Mouse (Mus musculus) embryonic facial prominence, embryonic 12.5 days (tissue): ENCODE data around the gene Ckap2l. TPM values are rescaled to one million over a fixed set of nuclear protein-coding genes. Genes with fewer than 3 reads are reported as not detected.

Experiments used
- ATAC-seq: fragments of 200-750 bp; cut with Nextera tagmentation; 2 replicates; pipeline ENCODE4 v1.8.0; 2017; ENCODE audit not compliant: insufficient number of reproducible peaks, insufficient read depth, low FRiP score, low TSS enrichment
- H3K27ac ChIP-seq: fragments of 300-500 bp; sonication (generic); 2 replicates; pipeline ENCODE4 v1.5.1; 2016; ENCODE audit warnings: mild to moderate bottlenecking
- H3K27me3 ChIP-seq: fragments of 300-500 bp; sonication (generic); 2 replicates; pipeline ENCODE4 v1.6.1; 2016; ENCODE audit warnings: mild to moderate bottlenecking, moderate library complexity
- H3K36me3 ChIP-seq: fragments of 300-500 bp; sonication (generic); 2 replicates; pipeline ENCODE4 v1.6.1; 2016; ENCODE audit warnings: mild to moderate bottlenecking
- H3K4me1 ChIP-seq: fragments of 300-500 bp; sonication (generic); 2 replicates; pipeline ENCODE4 v1.6.1; 2016
- H3K4me2 ChIP-seq: fragments of 300-500 bp; sonication (generic); replicated peaks from 2 replicates; pipeline ENCODE4 v1.6.1; 2016; ENCODE audit warnings: mild to moderate bottlenecking, moderate library complexity
- H3K4me3 ChIP-seq: fragments of 300-500 bp; sonication (generic); 2 replicates; pipeline ENCODE4 v1.5.1; 2016; ENCODE audit warnings: mild to moderate bottlenecking
- H3K9ac ChIP-seq: fragments of 300-500 bp; sonication (generic); 2 replicates; pipeline ENCODE4 v1.6.1; 2016; ENCODE audit warnings: mild to moderate bottlenecking, moderate library complexity
- H3K9me3 ChIP-seq: fragments of 300-500 bp; sonication (generic); 2 replicates; pipeline ENCODE4 v1.6.1; 2016; ENCODE audit warnings: mild to moderate bottlenecking, moderate library complexity
- WGBS: fragments of 180-500 bp; shearing (Covaris S2); methylation state at CpG from one replicate; pipeline ENCODE4 v1.1.7; 2016; 5-methylcytosine and 5-hydroxymethylcytosine counted together
- polyA plus RNA-seq: library from polyadenylated mRNA; unstranded; fragments of >200 nt; fragmentation: Nextera tagmentation; extraction: Ambion mirVana; gene quantifications from 2 replicates; pipeline ENCODE4 v1.2.1, GENCODE M21; 2016

Gene Ckap2l
- polyA plus RNA-seq, 1 experiment from 2014 or later: 47.9 TPM

DNA sequence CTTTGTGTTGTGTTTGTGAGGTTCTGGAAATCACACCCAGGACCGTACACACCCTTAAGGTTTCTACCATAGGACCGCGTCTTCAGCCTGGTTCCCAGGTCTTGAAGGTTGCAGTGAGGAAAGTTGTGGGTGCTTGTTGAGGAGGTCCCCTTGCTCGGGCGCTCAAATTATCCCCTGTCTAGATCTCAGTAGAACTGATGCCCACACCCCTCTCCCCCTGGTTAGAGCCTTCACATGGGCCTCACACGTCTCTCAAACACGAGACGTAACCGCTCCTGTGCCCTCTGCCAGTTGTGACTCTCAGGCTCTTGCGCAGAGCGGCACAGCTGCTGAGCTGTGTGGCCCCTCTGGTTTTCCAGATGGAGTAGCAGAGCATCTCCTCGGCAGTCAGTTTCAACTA lies 50.1 kb downstream of the Ckap2l start:
- Histone ChIP-seq H3K36me3 (no peaks in the 10 kb centered on the region), H3K4me3 (no peak overlapping the region), H3K9me3 (no peaks in the 10 kb centered on the region), H3K27ac (no peak overlapping the region), H3K27me3 (no peaks in the 10 kb centered on the region), H3K4me2 (no peak overlapping the region), H3K9ac (no peak overlapping the region), H3K4me1 (no peaks in the 10 kb centered on the region)
- ATAC-seq: no peak
- WGBS: 91% methylated on average over 12 of the region's 12 CpGs

DNA sequence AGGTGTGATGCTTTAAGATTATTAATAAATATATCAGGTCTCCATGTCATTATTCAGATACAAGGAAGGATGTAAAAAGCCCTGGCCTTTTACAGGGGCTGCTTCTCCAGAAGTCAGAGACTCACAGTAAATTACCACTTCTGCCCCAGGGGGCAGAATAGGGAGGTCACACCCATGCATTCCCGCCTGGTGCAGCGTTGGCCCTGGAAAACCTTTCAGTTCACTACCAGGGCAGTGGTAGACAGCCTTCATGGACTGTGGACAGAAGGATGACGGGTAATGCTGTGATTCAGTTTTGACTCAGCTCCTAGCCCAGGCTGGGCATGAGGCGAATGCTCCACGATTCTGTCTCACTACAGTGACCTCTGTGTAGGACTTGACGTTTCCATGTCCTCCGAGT lies 50.6 kb downstream of the Ckap2l start:
- no peak overlapping the region for H3K9ac ChIP-seq
- H3K4me3 ChIP-seq: no peak overlapping the region
- no peaks in the 10 kb centered on the region for H3K27me3 ChIP-seq
- H3K4me2 ChIP-seq: no peak overlapping the region
- no peak for ATAC-seq
- H3K27ac ChIP-seq: no peak overlapping the region
- WGBS: 82% methylated on average over 7 of the region's 7 CpGs
- no peaks in the 10 kb centered on the region for H3K9me3 ChIP-seq
- no peaks in the 10 kb centered on the region for H3K36me3 ChIP-seq
- H3K4me1 ChIP-seq: 0 out of 2 replicates have a peak, but pooled peaks cover under 1% of the 10 kb centered on the region

- WGBS: 50% methylated on average over 5 of the region's 5 CpGs
- no peak overlapping the region for H3K4me2 ChIP-seq
- no peak for ATAC-seq
- no peak overlapping the region for H3K9ac ChIP-seq
- H3K9me3 ChIP-seq: no peaks in the 10 kb centered on the region
- 0 out of 2 replicates have a peak, but pooled peaks cover 6% of the 10 kb centered on the region for H3K4me1 ChIP-seq
- no peaks in the 10 kb centered on the region for H3K27me3 ChIP-seq
- H3K36me3 ChIP-seq: no peaks in the 10 kb centered on the region
- no peak overlapping the region for H3K27ac ChIP-seq
- H3K4me3 ChIP-seq: no peak overlapping the region
These were observed 51.4 kb downstream of the Ckap2l start for GRCm38 (mm10) chr2:129245618-129246017.

- H3K4me1 ChIP-seq: 0 out of 2 replicates have a peak, but pooled peaks cover 6% of the 10 kb centered on the region
- no peak for ATAC-seq
- no peak overlapping the region for H3K4me2 ChIP-seq
- H3K27me3 ChIP-seq: no peaks in the 10 kb centered on the region
- no peaks in the 10 kb centered on the region for H3K36me3 ChIP-seq
- H3K4me3 ChIP-seq: no peak overlapping the region
- WGBS: 77% methylated on average over 20 of the region's 20 CpGs
- H3K9me3 ChIP-seq: no peaks in the 10 kb centered on the region
- H3K9ac ChIP-seq: no peak overlapping the region
- H3K27ac ChIP-seq: no peak overlapping the region
These were observed 52.4 kb downstream of the Ckap2l start for GRCm38 (mm10) chr2:129244446-129245120.

DNA sequence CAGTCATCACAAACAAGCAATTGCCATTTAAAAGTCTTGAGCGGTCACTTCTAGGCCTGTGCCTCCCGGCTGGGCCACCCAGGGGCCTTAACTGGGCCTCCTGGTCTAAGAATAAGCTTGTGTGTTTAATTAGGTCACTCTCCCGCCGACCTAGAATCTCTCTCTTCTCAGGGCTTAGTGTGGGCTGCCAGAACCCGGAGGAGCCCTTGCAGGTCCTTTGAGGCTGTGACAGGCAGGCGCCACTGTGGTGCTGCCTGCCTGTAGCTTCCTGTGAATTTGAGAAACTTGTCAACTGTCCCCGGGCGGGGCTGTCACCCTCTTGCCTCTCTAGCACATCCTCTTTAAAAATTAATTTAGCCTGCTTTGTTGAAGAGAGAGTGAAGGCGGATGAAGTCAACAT lies 53.2 kb downstream of the Ckap2l start:
- WGBS: 41% methylated on average over 9 of the region's 9 CpGs
- no peaks in the 10 kb centered on the region for H3K27me3 ChIP-seq
- H3K4me3 ChIP-seq: no peak overlapping the region
- ATAC-seq: no peak
- no peak overlapping the region for H3K9ac ChIP-seq
- H3K27ac ChIP-seq: no peak overlapping the region
- H3K36me3 ChIP-seq: no peaks in the 10 kb centered on the region
- H3K4me2 ChIP-seq: no peak overlapping the region
- H3K4me1 ChIP-seq: 0 out of 2 replicates have a peak, but pooled peaks cover 6% of the 10 kb centered on the region
- no peaks in the 10 kb centered on the region for H3K9me3 ChIP-seq

DNA sequence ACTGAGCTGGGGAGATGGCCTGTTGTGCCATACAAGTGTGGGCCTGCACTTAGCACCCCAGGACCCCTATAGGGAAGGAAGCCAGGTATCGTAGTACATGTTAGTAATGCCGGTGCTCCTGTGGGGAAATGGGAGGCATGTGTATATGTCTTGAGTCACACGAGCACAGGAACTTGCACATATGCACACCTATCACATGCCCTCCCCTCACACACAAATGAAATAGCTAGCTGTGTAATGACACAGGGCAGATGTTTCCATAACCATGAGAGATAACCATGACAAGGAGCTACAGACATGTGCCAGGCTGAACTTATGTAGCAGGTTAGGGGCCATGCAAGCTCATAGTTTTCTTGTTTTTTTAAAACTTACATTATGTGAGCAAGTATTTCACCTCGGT lies 54.0 kb downstream of the Ckap2l start:
- ATAC-seq: no peak
- Histone ChIP-seq H3K36me3 (no peaks in the 10 kb centered on the region), H3K27me3 (no peaks in the 10 kb centered on the region), H3K4me3 (no peak overlapping the region), H3K4me1 (0 out of 2 replicates have a peak, but pooled peaks cover 6% of the 10 kb centered on the region), H3K27ac (no peak overlapping the region), H3K4me2 (no peak overlapping the region), H3K9ac (no peak overlapping the region), H3K9me3 (no peaks in the 10 kb centered on the region)
- WGBS: 86% methylated on average over 4 of the region's 4 CpGs

DNA sequence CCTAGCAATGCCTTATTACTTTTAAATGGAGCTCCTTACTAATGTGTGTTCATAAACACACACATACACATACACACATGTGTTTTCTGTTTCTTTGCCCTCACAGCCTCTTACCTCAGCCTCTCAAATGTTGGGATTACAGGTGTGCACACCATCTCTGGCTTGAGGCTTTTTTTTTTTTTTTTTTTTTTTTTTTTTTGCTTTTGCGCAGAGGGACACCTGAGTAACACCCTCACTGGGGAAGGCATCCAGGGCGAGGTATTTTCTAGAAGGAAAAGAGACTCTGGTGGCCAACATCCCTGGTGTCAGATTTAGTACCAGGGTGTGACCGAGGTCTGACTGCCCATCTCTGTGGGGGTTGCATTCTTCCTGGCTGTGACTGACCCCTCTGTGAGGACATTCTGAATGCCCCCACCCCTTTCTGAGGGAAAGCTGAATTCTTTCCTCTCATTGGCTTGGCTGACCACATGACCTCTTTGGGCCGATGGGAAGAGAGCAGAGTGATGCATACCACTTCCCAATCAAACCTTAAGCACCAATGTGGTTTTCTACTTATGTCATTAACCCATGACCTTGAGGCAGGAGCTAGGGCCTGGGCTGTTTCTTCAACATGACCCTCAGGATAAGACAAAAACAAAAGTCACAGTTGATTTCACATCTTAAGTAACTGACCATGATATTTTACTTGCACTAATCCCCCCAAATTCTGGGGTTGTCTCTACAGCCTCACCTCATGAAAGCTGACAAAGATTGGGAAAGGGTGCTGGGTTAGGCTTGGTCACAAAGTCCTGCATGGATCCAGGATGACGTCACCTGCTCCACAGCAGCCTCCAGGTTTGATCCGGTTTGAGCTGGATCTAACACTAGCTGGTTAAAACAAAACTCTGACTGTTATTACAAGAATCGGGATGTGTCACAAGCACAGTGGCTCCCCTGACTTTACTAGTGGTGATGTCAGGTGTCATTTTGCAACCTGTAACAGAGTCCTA lies 54.9 kb downstream of the Ckap2l start:
- H3K27me3 ChIP-seq: no peaks in the 10 kb centered on the region
- H3K27ac ChIP-seq: no peak overlapping the region
- 55% methylated on average over 7 of the region's 7 CpGs for WGBS
- no peak overlapping the region for H3K4me2 ChIP-seq
- no peaks in the 10 kb centered on the region for H3K36me3 ChIP-seq
- H3K9me3 ChIP-seq: no peaks in the 10 kb centered on the region
- H3K4me1 ChIP-seq: 0 out of 2 replicates have a peak, but pooled peaks cover 6% of the 10 kb centered on the region
- no peak for ATAC-seq
- no peak overlapping the region for H3K4me3 ChIP-seq
- H3K9ac ChIP-seq: no peak overlapping the region

- no peak overlapping the region for H3K4me2 ChIP-seq
- no peak overlapping the region for H3K27ac ChIP-seq
- no peak overlapping the region for H3K9ac ChIP-seq
- H3K4me1 ChIP-seq: 0 out of 2 replicates have a peak, but pooled peaks cover 6% of the 10 kb centered on the region
- no peak for ATAC-seq
- no peaks in the 10 kb centered on the region for H3K36me3 ChIP-seq
- no peaks in the 10 kb centered on the region for H3K9me3 ChIP-seq
- no peaks in the 10 kb centered on the region for H3K27me3 ChIP-seq
- no peak overlapping the region for H3K4me3 ChIP-seq
- 68% methylated on average over 9 of the region's 9 CpGs for WGBS
These were observed 56.1 kb downstream of the Ckap2l start for GRCm38 (mm10) chr2:129240726-129241432.

DNA sequence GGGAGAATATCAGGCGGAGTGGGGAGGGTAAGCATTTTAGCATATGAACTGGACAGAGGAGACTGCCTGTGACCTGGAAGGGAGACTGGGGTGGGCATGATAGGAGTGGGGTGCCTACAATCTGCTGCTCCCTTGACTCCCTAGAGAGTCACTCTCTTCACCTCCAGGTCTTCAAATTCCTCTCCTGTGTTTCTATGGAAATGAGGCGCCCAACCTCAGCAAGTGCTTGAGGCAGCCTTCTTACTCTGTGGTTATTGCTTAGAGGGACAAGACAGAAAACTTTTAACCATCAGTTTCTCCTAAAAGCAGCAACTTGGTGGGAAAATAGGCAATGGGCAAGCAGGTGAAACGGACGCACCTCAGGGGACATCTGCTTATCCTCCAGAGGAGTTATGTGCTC lies 60.5 kb downstream of the Ckap2l start:
- 70% methylated on average over 4 of the region's 4 CpGs for WGBS
- Histone ChIP-seq H3K4me3 (no peak overlapping the region), H3K36me3 (no peaks in the 10 kb centered on the region), H3K4me2 (no peak overlapping the region), H3K4me1 (0 out of 2 replicates have a peak, but pooled peaks cover 6% of the 10 kb centered on the region), H3K27me3 (no peaks in the 10 kb centered on the region), H3K9ac (no peak overlapping the region), H3K27ac (no peak overlapping the region), H3K9me3 (no peaks in the 10 kb centered on the region)
- no peak for ATAC-seq

- Histone ChIP-seq H3K27me3 (no peaks in the 10 kb centered on the region), H3K9ac (no peak overlapping the region), H3K4me3 (no peak overlapping the region), H3K9me3 (no peaks in the 10 kb centered on the region), H3K4me1 (no peaks in the 10 kb centered on the region), H3K36me3 (no peaks in the 10 kb centered on the region), H3K4me2 (no peak overlapping the region), H3K27ac (no peak overlapping the region)
- no peak for ATAC-seq
- 75% methylated on average over 2 of the region's 2 CpGs for WGBS
These were observed 62.3 kb downstream of the Ckap2l start for GRCm38 (mm10) chr2:129234731-129235130.

DNA sequence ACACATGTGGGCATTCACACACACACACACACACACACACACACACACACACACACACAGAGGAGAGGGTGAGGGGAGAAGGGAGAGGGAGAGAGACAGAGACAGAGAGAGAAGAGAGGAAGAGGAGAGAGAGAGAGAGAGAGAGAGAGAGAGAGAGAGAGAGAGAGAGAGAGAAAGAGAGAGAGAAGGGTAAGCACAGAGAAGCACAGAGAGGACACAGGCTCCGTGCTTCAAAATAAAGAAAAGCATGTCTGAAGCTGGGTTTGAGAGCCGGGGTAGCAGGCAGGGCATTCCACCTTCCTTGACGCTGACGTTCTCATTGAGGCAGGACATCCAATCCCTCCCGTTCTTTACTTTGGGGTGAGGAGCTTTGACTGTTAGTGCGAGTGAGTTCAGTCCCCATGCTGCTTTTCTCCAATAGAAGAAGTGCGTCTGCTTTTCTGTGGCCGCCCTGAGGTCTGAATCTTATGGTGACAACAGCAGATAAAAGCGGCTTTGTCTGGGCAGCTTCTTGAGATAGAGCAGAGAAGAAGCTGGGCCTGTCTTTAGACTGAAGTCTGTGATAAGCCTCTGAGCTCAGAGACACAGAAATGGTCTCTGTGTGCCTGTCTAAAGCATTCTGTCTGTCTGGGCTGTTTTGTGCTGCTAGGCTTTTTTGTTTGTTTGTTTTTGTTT lies 63.1 kb downstream of the Ckap2l start:
- Histone ChIP-seq H3K4me3 (no peak overlapping the region), H3K9ac (no peak overlapping the region), H3K9me3 (no peaks in the 10 kb centered on the region), H3K27me3 (no peaks in the 10 kb centered on the region), H3K4me1 (no peaks in the 10 kb centered on the region), H3K36me3 (no peaks in the 10 kb centered on the region), H3K4me2 (no peak overlapping the region), H3K27ac (no peak overlapping the region)
- 33% methylated on average over 9 of the region's 9 CpGs for WGBS
- ATAC-seq: no peak
